Mouse (Mus musculus): ENCODE measurements at regions not wholly inside any gene's neighbourhood (a gene's known extent, or its start where the extent isn't known, plus 50 kb on each side); places are given as distances from the start of the nearest gene placed in this dataset.

- no peak overlapping the region for H3K4me2 ChIP-seq (ENCODE audit: low read depth, low read length, poor library complexity, severe bottlenecking)
- no peak for TF ChIP-seq CTCF (IDR thresholded peaks at IDR 0.05)
Measured at GRCm38 (mm10) chr5:61394977-61395708, 413.5 kb upstream of the G6pd2 start.

More at GRCm38 (mm10) chr5:61394977-61395708, 413.5 kb upstream of the G6pd2 start:
- Histone ChIP-seq H3K4me3 (ENCODE audit: low read depth, low read length) (no peak overlapping the region), H3K4me1 (ENCODE audit: insufficient read depth, low read length) (no peaks in the 10 kb centered on the region), H3K9me3 (ENCODE audit: low read length) (no peaks in the 10 kb centered on the region), H3K27ac (ENCODE audit: low read depth, low read length) (no peak overlapping the region), H3K27me3 (ENCODE audit: insufficient read depth, low read length) (no peaks in the 10 kb centered on the region), H3K36me3 (ENCODE audit: insufficient read depth, low read length) (no peaks in the 10 kb centered on the region), H3K9ac (replicated peaks; ENCODE audit: low read length, poor library complexity, severe bottlenecking) (no peak overlapping the region)
- ATAC-seq (ENCODE audit: low FRiP score): no peak
- no peak for DNase-seq (ENCODE audit: low spot score)

All from midbrain, postnatal 0 days (tissue).